Mouse (Mus musculus) 3134 (cell line): Measurements from ENCODE around the gene Zfp992.
"Not testable (repeated sequence)": the region's sequence is repeated elsewhere in the genome, so short reads cannot be mapped to it uniquely, and the experiment has no call there.

Source experiments
- DNase-seq: peaks from one replicate; pipeline ENCODE4 v3.0.0-alpha.2; 2011; ENCODE audit warnings: low spot score; ENCODE audit not compliant: insufficient read length; ENCODE audit errors: extremely low read depth

The Zfp992 gene

GRCm38 (mm10) chr4:146474716-146475676, 26.2 kb downstream of the Zfp992 start:
- not testable (repeated sequence) for DNase-seq

- DNase-seq: not testable (repeated sequence)
Observed at GRCm38 (mm10) chr4:146476260-146476659, 27.4 kb downstream of the Zfp992 start.

- DNase-seq: not testable (repeated sequence)
Observed at GRCm38 (mm10) chr4:146476959-146477358, 28.1 kb downstream of the Zfp992 start.

- not testable (repeated sequence) for DNase-seq
Observed at GRCm38 (mm10) chr4:146480376-146481096, 31.7 kb downstream of the Zfp992 start.

GRCm38 (mm10) chr4:146482546-146482945, 33.7 kb downstream of the Zfp992 start:
- DNase-seq: not testable (repeated sequence)

GRCm38 (mm10) chr4:146483571-146484280, 34.9 kb downstream of the Zfp992 start:
- not testable (repeated sequence) for DNase-seq

GRCm38 (mm10) chr4:146484676-146485075, 35.9 kb downstream of the Zfp992 start:
- DNase-seq: not testable (repeated sequence)

GRCm38 (mm10) chr4:146485183-146485939, 36.5 kb downstream of the Zfp992 start:
- DNase-seq: not testable (repeated sequence)

GRCm38 (mm10) chr4:146486753-146487152, 37.9 kb downstream of the Zfp992 start:
- not testable (repeated sequence) for DNase-seq

GRCm38 (mm10) chr4:146489196-146489595, 40.4 kb downstream of the Zfp992 start:
- not testable (repeated sequence) for DNase-seq

- DNase-seq: not testable (repeated sequence)
Observed at GRCm38 (mm10) chr4:146491993-146492392, 43.2 kb downstream of the Zfp992 start.

- no peak for DNase-seq
Observed at GRCm38 (mm10) chr4:146492439-146492838, 43.6 kb downstream of the Zfp992 start.

GRCm38 (mm10) chr4:146492851-146493250, 44.0 kb downstream of the Zfp992 start:
- no peak for DNase-seq

- not testable (repeated sequence) for DNase-seq
Observed at GRCm38 (mm10) chr4:146493319-146493907, 44.6 kb downstream of the Zfp992 start.

- DNase-seq: no peak
Observed at GRCm38 (mm10) chr4:146494980-146495379, 46.2 kb downstream of the Zfp992 start.

- not testable (repeated sequence) for DNase-seq
Observed at GRCm38 (mm10) chr4:146497695-146498275, 49.0 kb downstream of the Zfp992 start.

- not testable (repeated sequence) for DNase-seq
Observed at GRCm38 (mm10) chr4:146501727-146502126, 52.9 kb downstream of the Zfp992 start, which contains the start of gene Zfp981. Gene Zfp981 (plus strand): TSS chr4:146502027.

GRCm38 (mm10) chr4:146509029-146509428, 60.2 kb downstream of the Zfp992 start:
- DNase-seq: not testable (repeated sequence)

- not testable (repeated sequence) for DNase-seq
Observed at GRCm38 (mm10) chr4:146511871-146512270, 63.0 kb downstream of the Zfp992 start.
